Mouse (Mus musculus): ENCODE measurements around the gene Dlgap4. TPM values are rescaled to one million over a fixed set of nuclear protein-coding genes. Genes with fewer than 3 reads are reported as not detected.

Gene Dlgap4
- total and polyA plus RNA-seq, 3 experiments: 15.7 to 113 (median 54.8) TPM

- DNase-seq (ENCODE audit: low spot score): no peak
- TF ChIP-seq POLR2AphosphoS5 (IDR thresholded peaks at IDR 0.05; ENCODE audit: insufficient replicate concordance, low read depth, low read length): no peak
- no peak for TF ChIP-seq CTCF (IDR thresholded peaks at IDR 0.05; ENCODE audit: low read depth, low read length)
- TF ChIP-seq GATA2 (IDR thresholded peaks at IDR 0.05; ENCODE audit: borderline replicate concordance, low read depth, low read length): no peak
- TF ChIP-seq GATA1 (IDR thresholded peaks at IDR 0.05; ENCODE audit: borderline replicate concordance, low read length): no peak
- no peak for TF ChIP-seq TAL1 (conservative IDR thresholded peaks at IDR 0.05; ENCODE audit: low read depth, low read length)
- Histone ChIP-seq H3K36me3 (replicated peaks) (peaks cover 92% of the 10 kb centered on the region), H3K27me3 (ENCODE audit: insufficient read depth, low read length) (no peaks in the 10 kb centered on the region), H3K9me3 (replicated peaks) (no peaks in the 10 kb centered on the region), H3K4me1 (ENCODE audit: insufficient read depth, low read depth, low read length) (peaks cover 45% of the 10 kb centered on the region), H3K4me3 (ENCODE audit: low read depth, low read length) (peak overlapping the region; percentile 27; the same call in 1 of the 2 replicates)
- ATAC-seq (ENCODE audit: extremely low read depth, insufficient number of reproducible peaks, low FRiP score, poor library complexity, severe bottlenecking): no peak
These were observed 129.7 kb downstream of the Dlgap4 start for GRCm38 (mm10) chr2:156743248-156743647.

- Histone ChIP-seq H3K4me1 (ENCODE audit: insufficient read depth, low read depth, low read length) (peaks cover 55% of the 10 kb centered on the region), H3K9me3 (replicated peaks) (no peaks in the 10 kb centered on the region), H3K36me3 (replicated peaks) (peaks cover 96% of the 10 kb centered on the region), H3K4me3 (ENCODE audit: low read depth, low read length) (no peak overlapping the region), H3K27me3 (ENCODE audit: insufficient read depth, low read length) (no peaks in the 10 kb centered on the region)
- TF ChIP-seq TAL1 (conservative IDR thresholded peaks at IDR 0.05; ENCODE audit: low read depth, low read length) (no peak), POLR2AphosphoS5 (IDR thresholded peaks at IDR 0.05; ENCODE audit: insufficient replicate concordance, low read depth, low read length) (no peak), CTCF (IDR thresholded peaks at IDR 0.05; ENCODE audit: low read depth, low read length) (no peak), GATA1 (IDR thresholded peaks at IDR 0.05; ENCODE audit: borderline replicate concordance, low read length) (no peak), GATA2 (IDR thresholded peaks at IDR 0.05; ENCODE audit: borderline replicate concordance, low read depth, low read length) (no peak)
- ATAC-seq (ENCODE audit: extremely low read depth, insufficient number of reproducible peaks, low FRiP score, poor library complexity, severe bottlenecking) (no peak), DNase-seq (ENCODE audit: low spot score) (no peak)
These were observed 130.9 kb downstream of the Dlgap4 start for GRCm38 (mm10) chr2:156744414-156744813.

GRCm38 (mm10) chr2:156747315-156747714, 133.8 kb downstream of the Dlgap4 start:
- H3K4me1 ChIP-seq (ENCODE audit: insufficient read depth, low read depth, low read length): peaks cover 38% of the 10 kb centered on the region
- TF ChIP-seq GATA2 (IDR thresholded peaks at IDR 0.05; ENCODE audit: borderline replicate concordance, low read depth, low read length) (no peak), CTCF (IDR thresholded peaks at IDR 0.05; ENCODE audit: low read depth, low read length) (no peak), GATA1 (IDR thresholded peaks at IDR 0.05; ENCODE audit: borderline replicate concordance, low read length) (no peak), TAL1 (conservative IDR thresholded peaks at IDR 0.05; ENCODE audit: low read depth, low read length) (no peak), POLR2AphosphoS5 (IDR thresholded peaks at IDR 0.05; ENCODE audit: insufficient replicate concordance, low read depth, low read length) (no peak)
- ATAC-seq (ENCODE audit: extremely low read depth, insufficient number of reproducible peaks, low FRiP score, poor library complexity, severe bottlenecking) (no peak), DNase-seq (ENCODE audit: low spot score) (no peak)
- no peaks in the 10 kb centered on the region for H3K27me3 ChIP-seq (ENCODE audit: insufficient read depth, low read length)
- H3K36me3 ChIP-seq (replicated peaks): peaks cover 89% of the 10 kb centered on the region
- H3K4me3 ChIP-seq (ENCODE audit: low read depth, low read length): no peak overlapping the region
- H3K9me3 ChIP-seq (replicated peaks): no peaks in the 10 kb centered on the region

- H3K27me3 ChIP-seq (ENCODE audit: insufficient read depth, low read length): no peaks in the 10 kb centered on the region
- TF ChIP-seq GATA1 (IDR thresholded peaks at IDR 0.05; ENCODE audit: borderline replicate concordance, low read length) (no peak), CTCF (IDR thresholded peaks at IDR 0.05; ENCODE audit: low read depth, low read length) (no peak), POLR2AphosphoS5 (IDR thresholded peaks at IDR 0.05; ENCODE audit: insufficient replicate concordance, low read depth, low read length) (no peak), TAL1 (conservative IDR thresholded peaks at IDR 0.05; ENCODE audit: low read depth, low read length) (no peak), GATA2 (IDR thresholded peaks at IDR 0.05; ENCODE audit: borderline replicate concordance, low read depth, low read length) (no peak)
- no peak for DNase-seq (ENCODE audit: low spot score)
- peaks cover 79% of the 10 kb centered on the region for H3K36me3 ChIP-seq (replicated peaks)
- no peak overlapping the region for H3K4me3 ChIP-seq (ENCODE audit: low read depth, low read length)
- ATAC-seq (ENCODE audit: extremely low read depth, insufficient number of reproducible peaks, low FRiP score, poor library complexity, severe bottlenecking): peak; percentile 40
- no peaks in the 10 kb centered on the region for H3K9me3 ChIP-seq (replicated peaks)
- H3K4me1 ChIP-seq (ENCODE audit: insufficient read depth, low read depth, low read length): peaks cover 23% of the 10 kb centered on the region
These were observed 136.2 kb downstream of the Dlgap4 start for GRCm38 (mm10) chr2:156749687-156750086.

DNA sequence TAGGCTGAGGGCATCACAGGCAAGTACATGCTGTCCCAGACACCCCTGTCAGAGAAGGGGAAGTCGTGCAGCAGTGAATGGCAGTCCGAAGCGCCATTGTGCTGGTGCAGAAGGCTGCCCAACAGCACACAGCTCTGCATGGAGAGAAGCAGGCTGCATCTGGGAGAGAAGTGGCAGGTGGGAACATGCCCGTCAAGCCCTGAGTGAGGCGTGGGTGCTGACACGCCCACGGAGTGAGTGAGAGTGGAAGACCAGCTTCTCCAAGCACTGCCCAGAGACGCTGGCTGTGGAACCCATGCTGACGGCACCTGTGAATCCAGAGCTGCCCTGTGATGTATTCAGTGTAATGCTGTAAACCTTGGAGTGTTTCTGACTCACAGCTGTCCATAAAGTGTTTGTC, 143.4 kb downstream of the Dlgap4 start:
- Histone ChIP-seq H3K27me3 (ENCODE audit: insufficient read depth, low read length) (no peaks in the 10 kb centered on the region), H3K36me3 (replicated peaks) (peaks cover 73% of the 10 kb centered on the region), H3K9me3 (replicated peaks) (no peaks in the 10 kb centered on the region), H3K4me1 (ENCODE audit: insufficient read depth, low read depth, low read length) (peaks cover 12% of the 10 kb centered on the region), H3K4me3 (ENCODE audit: low read depth, low read length) (no peak overlapping the region)
- ATAC-seq (ENCODE audit: extremely low read depth, insufficient number of reproducible peaks, low FRiP score, poor library complexity, severe bottlenecking) (no peak), DNase-seq (ENCODE audit: low spot score) (no peak)
- TF ChIP-seq POLR2AphosphoS5 (IDR thresholded peaks at IDR 0.05; ENCODE audit: insufficient replicate concordance, low read depth, low read length) (no peak), GATA2 (IDR thresholded peaks at IDR 0.05; ENCODE audit: borderline replicate concordance, low read depth, low read length) (no peak)

GRCm38 (mm10) chr2:156760843-156761505, 147.5 kb downstream of the Dlgap4 start:
- Histone ChIP-seq H3K4me3 (ENCODE audit: low read depth, low read length) (no peak overlapping the region), H3K4me1 (ENCODE audit: insufficient read depth, low read depth, low read length) (peaks cover 29% of the 10 kb centered on the region), H3K36me3 (replicated peaks) (peaks cover 86% of the 10 kb centered on the region), H3K27me3 (ENCODE audit: insufficient read depth, low read length) (no peaks in the 10 kb centered on the region), H3K9me3 (replicated peaks) (no peaks in the 10 kb centered on the region)
- DNase-seq (ENCODE audit: low spot score) (no peak), ATAC-seq (ENCODE audit: extremely low read depth, insufficient number of reproducible peaks, low FRiP score, poor library complexity, severe bottlenecking) (no peak)
- no peak for TF ChIP-seq GATA1 (IDR thresholded peaks at IDR 0.05; ENCODE audit: borderline replicate concordance, low read length)
- TF ChIP-seq POLR2AphosphoS5 (IDR thresholded peaks at IDR 0.05; ENCODE audit: insufficient replicate concordance, low read depth, low read length): no peak
- no peak for TF ChIP-seq CTCF (IDR thresholded peaks at IDR 0.05; ENCODE audit: low read depth, low read length)
- no peak for TF ChIP-seq TAL1 (conservative IDR thresholded peaks at IDR 0.05; ENCODE audit: low read depth, low read length)
- no peak for TF ChIP-seq GATA2 (IDR thresholded peaks at IDR 0.05; ENCODE audit: borderline replicate concordance, low read depth, low read length)

Measured in G1E (cell line).